Mouse (Mus musculus) forebrain, embryonic 10.5 days (tissue): ENCODE results near the gene Ythdf1. TPM values are rescaled to one million over a fixed set of nuclear protein-coding genes. Genes with fewer than 3 reads are reported as not detected.

Experiments used
- DNase-seq: peaks from one replicate; pipeline ENCODE4 v3.0.0-alpha.2; 2017; ENCODE audit warnings: low spot score; ENCODE audit errors: extremely low spot score
- H3K27ac ChIP-seq: fragments of 300-500 bp; sonication (generic); 2 replicates; pipeline ENCODE4 v1.5.1; 2016; ENCODE audit warnings: mild to moderate bottlenecking
- H3K27me3 ChIP-seq: fragments of 300-500 bp; sonication (generic); 2 replicates; pipeline ENCODE4 v1.6.1; 2016; ENCODE audit warnings: mild to moderate bottlenecking; ENCODE audit not compliant: poor library complexity, severe bottlenecking
- H3K36me3 ChIP-seq: fragments of 300-500 bp; sonication (generic); replicated peaks from 2 replicates; pipeline ENCODE4 v1.6.1; 2016; ENCODE audit warnings: mild to moderate bottlenecking, moderate library complexity
- H3K4me1 ChIP-seq: fragments of 300-500 bp; sonication (generic); 2 replicates; pipeline ENCODE4 v1.6.1; 2016
- H3K4me3 ChIP-seq: fragments of 300-500 bp; sonication (generic); 2 replicates; pipeline ENCODE4 v1.5.1; 2016; ENCODE audit warnings: mild to moderate bottlenecking, moderate library complexity
- H3K9me3 ChIP-seq: fragments of 300-500 bp; sonication (generic); 2 replicates; pipeline ENCODE4 v1.6.1; 2016; ENCODE audit warnings: mild to moderate bottlenecking, moderate library complexity
- WGBS: fragments of 180-500 bp; shearing (Covaris S2); methylation state at CpG from one replicate; pipeline ENCODE4 v1.1.7; 2016; 5-methylcytosine and 5-hydroxymethylcytosine counted together
- polyA plus RNA-seq: library from polyadenylated mRNA; unstranded; fragments of >200 nt; fragmentation: Nextera tagmentation; extraction: Ambion mirVana; gene quantifications from 2 replicates; pipeline ENCODE4 v1.2.1, GENCODE M21; 2016

The Ythdf1 gene
- polyA plus RNA-seq, 1 experiment from 2014 or later = 47.4 TPM

GRCm38 (mm10) chr2:180897857-180898256 is 22.9 kb downstream of the Ythdf1 start:
- no peaks in the 10 kb centered on the region for H3K9me3 ChIP-seq
- DNase-seq = no peak
- H3K27ac ChIP-seq = no peak overlapping the region

GRCm38 (mm10) chr2:180896819-180897625 is 23.7 kb downstream of the Ythdf1 start:
- Histone ChIP-seq H3K27me3 (peaks cover 40% of the 10 kb centered on the region), H3K36me3 (peaks cover 12% of the 10 kb centered on the region), H3K4me3 (no peak overlapping the region), H3K4me1 (peaks cover 51% of the 10 kb centered on the region), H3K9me3 (no peaks in the 10 kb centered on the region), H3K27ac (no peak overlapping the region)
- 79% methylated on average over 15 of the region's 15 CpGs for WGBS
- DNase-seq = no peak

More at GRCm38 (mm10) chr2:180897857-180898256, 22.9 kb downstream of the Ythdf1 start:
- H3K36me3 ChIP-seq = peaks cover 12% of the 10 kb centered on the region
- H3K4me3 ChIP-seq = no peak overlapping the region
- peaks cover 43% of the 10 kb centered on the region for H3K4me1 ChIP-seq
- peaks cover 32% of the 10 kb centered on the region for H3K27me3 ChIP-seq
- WGBS = 81% methylated on average over 6 of the region's 6 CpGs

GRCm38 (mm10) chr2:180895837-180896525 is 24.8 kb downstream of the Ythdf1 start:
- H3K36me3 ChIP-seq = peaks cover 12% of the 10 kb centered on the region
- peak overlapping the region; percentile 88; the same call in 1 of the 2 replicates for H3K4me3 ChIP-seq
- DNase-seq = no peak
- peak overlapping the region; percentile 99; the same call in 1 of the 2 replicates for H3K27ac ChIP-seq
- H3K9me3 ChIP-seq = no peaks in the 10 kb centered on the region
- WGBS = 80% methylated on average over 11 of the region's 11 CpGs
- H3K27me3 ChIP-seq = peaks cover 50% of the 10 kb centered on the region
- peaks cover 61% of the 10 kb centered on the region for H3K4me1 ChIP-seq

- peak overlapping the region; percentile 88; the same call in 1 of the 2 replicates for H3K4me3 ChIP-seq
- H3K27me3 ChIP-seq = peaks cover 57% of the 10 kb centered on the region
- peaks cover 12% of the 10 kb centered on the region for H3K36me3 ChIP-seq
- WGBS = 76% methylated on average over 3 of the region's 3 CpGs
- peaks cover 67% of the 10 kb centered on the region for H3K4me1 ChIP-seq
- H3K9me3 ChIP-seq = no peaks in the 10 kb centered on the region
- H3K27ac ChIP-seq = peak overlapping the region; percentile 99
- no peak for DNase-seq
Measured at GRCm38 (mm10) chr2:180895321-180895720, 25.4 kb downstream of the Ythdf1 start.

- peaks cover 12% of the 10 kb centered on the region for H3K36me3 ChIP-seq
- peaks cover 63% of the 10 kb centered on the region for H3K27me3 ChIP-seq
- peak overlapping the region; percentile 88 for H3K4me3 ChIP-seq
- peak; percentile 92 for DNase-seq
- peak overlapping the region; percentile 99 for H3K27ac ChIP-seq
- WGBS = 2% methylated on average over 13 of the region's 13 CpGs
- H3K4me1 ChIP-seq = peaks cover 73% of the 10 kb centered on the region
- no peaks in the 10 kb centered on the region for H3K9me3 ChIP-seq
Measured at GRCm38 (mm10) chr2:180894734-180895133, 26.0 kb downstream of the Ythdf1 start.

GRCm38 (mm10) chr2:180894029-180894623 is 26.6 kb downstream of the Ythdf1 start:
- Histone ChIP-seq H3K4me3 (peak overlapping the region; percentile 88), H3K27me3 (peaks cover 69% of the 10 kb centered on the region), H3K9me3 (no peaks in the 10 kb centered on the region), H3K36me3 (peaks cover 12% of the 10 kb centered on the region), H3K27ac (peak overlapping the region; percentile 99), H3K4me1 (peaks cover 79% of the 10 kb centered on the region)
- under 1% methylated on average over 57 of the region's 57 CpGs for WGBS
- peak; percentile 86 for DNase-seq

- Histone ChIP-seq H3K4me1 (peaks cover 85% of the 10 kb centered on the region), H3K4me3 (peak overlapping the region; percentile 88), H3K27ac (peak overlapping the region; percentile 99), H3K27me3 (peaks cover 74% of the 10 kb centered on the region), H3K9me3 (no peaks in the 10 kb centered on the region), H3K36me3 (peaks cover 12% of the 10 kb centered on the region)
- WGBS = under 1% methylated on average over 50 of the region's 50 CpGs
- DNase-seq = no peak
Measured at GRCm38 (mm10) chr2:180893537-180894028, 27.2 kb downstream of the Ythdf1 start.

- H3K27me3 ChIP-seq = peaks cover 80% of the 10 kb centered on the region
Measured at GRCm38 (mm10) chr2:180892841-180893521, 27.8 kb downstream of the Ythdf1 start.

GRCm38 (mm10) chr2:180891835-180892323 is 28.9 kb downstream of the Ythdf1 start:
- H3K4me1 ChIP-seq = peaks cover 98% of the 10 kb centered on the region
- peak overlapping the region; percentile 99 for H3K27ac ChIP-seq
- DNase-seq = peak; percentile 50
- peaks cover 18% of the 10 kb centered on the region for H3K36me3 ChIP-seq
- H3K27me3 ChIP-seq = peaks cover 83% of the 10 kb centered on the region
- H3K9me3 ChIP-seq = no peaks in the 10 kb centered on the region
- WGBS = 4% methylated on average over 9 of the region's 9 CpGs
- H3K4me3 ChIP-seq = peak overlapping the region; percentile 88

More at GRCm38 (mm10) chr2:180892841-180893521, 27.8 kb downstream of the Ythdf1 start:
- peak overlapping the region; percentile 88 for H3K4me3 ChIP-seq
- peaks cover 91% of the 10 kb centered on the region for H3K4me1 ChIP-seq
- peaks cover 12% of the 10 kb centered on the region for H3K36me3 ChIP-seq
- WGBS = under 1% methylated on average over 94 of the region's 97 CpGs
- DNase-seq = peak; percentile 76
- H3K27ac ChIP-seq = peak overlapping the region; percentile 99
- H3K9me3 ChIP-seq = no peaks in the 10 kb centered on the region

- peaks cover 24% of the 10 kb centered on the region for H3K36me3 ChIP-seq
- under 1% methylated on average over 37 of the region's 37 CpGs for WGBS
- no peaks in the 10 kb centered on the region for H3K9me3 ChIP-seq
- H3K27me3 ChIP-seq = peaks cover 82% of the 10 kb centered on the region
- peak; percentile 65 for DNase-seq
- H3K4me3 ChIP-seq = peak overlapping the region; percentile 88
- H3K27ac ChIP-seq = peak overlapping the region; percentile 99
- H3K4me1 ChIP-seq = peaks cover 98% of the 10 kb centered on the region
Measured at GRCm38 (mm10) chr2:180891075-180891834, 29.5 kb downstream of the Ythdf1 start.

- Histone ChIP-seq H3K27ac (peak overlapping the region; percentile 99), H3K9me3 (no peaks in the 10 kb centered on the region), H3K36me3 (peaks cover 23% of the 10 kb centered on the region), H3K4me1 (peaks cover 98% of the 10 kb centered on the region), H3K4me3 (peak overlapping the region; percentile 88), H3K27me3 (peaks cover 75% of the 10 kb centered on the region)
- DNase-seq = peak; percentile 80
- under 1% methylated on average over 26 of the region's 29 CpGs for WGBS
Measured at GRCm38 (mm10) chr2:180890422-180891074, 30.2 kb downstream of the Ythdf1 start.
